ENCODE assay signal across 19 mouse cellular contexts in genomic region chr8:61789289-61789688, GRCm38 (mm10).
"Had no signal": no experiment of that assay in that cellular context is flagged by ENCODE, and none has a peak within 500 bp of the region (broad histone marks: within the 10 kb centered on the region; RNA-seq: fewer than 3 reads in every experiment).

No protein-coding gene starts in this region.

- DNase-seq: lung, adult 18-20 months; lung, embryonic 14.5 days; lung, postnatal 10 days; midbrain, embryonic 14.5 days; retina, postnatal 1 day; right cerebral cortex, adult 18-20 months; right cerebral cortex, postnatal 25 days; right cerebral cortex, postnatal 4 days; spleen, adult 18-20 months; thymus, adult 18-20 months; thymus, postnatal 14 days; thymus, postnatal 36 days had no signal

- H3K9me3 ChIP-seq: midbrain, embryonic 10.5 days; midbrain, embryonic 12.5 days; neural tube, embryonic 13.5 days; neural tube, embryonic 15.5 days had no signal

- ATAC-seq: midbrain, embryonic 16.5 days had no signal

- H3K27me3 ChIP-seq: midbrain, embryonic 12.5 days; neural tube, embryonic 13.5 days; neural tube, embryonic 15.5 days had no signal

- H3K4me1 ChIP-seq: midbrain, embryonic 10.5 days; midbrain, embryonic 12.5 days; neural tube, embryonic 13.5 days; neural tube, embryonic 15.5 days had no signal

- H3K27ac ChIP-seq: macrophage; midbrain, embryonic 10.5 days; midbrain, embryonic 12.5 days; neural tube, embryonic 13.5 days; neural tube, embryonic 15.5 days had no signal

- H3K9ac ChIP-seq: lung, embryonic 14.5 days; midbrain, embryonic 12.5 days; neural tube, embryonic 13.5 days; neural tube, embryonic 15.5 days had no signal

- H3K36me3 ChIP-seq: midbrain, embryonic 10.5 days; midbrain, embryonic 12.5 days; neural tube, embryonic 13.5 days; neural tube, embryonic 15.5 days had no signal

- H3K4me3 ChIP-seq: midbrain, embryonic 10.5 days; midbrain, embryonic 12.5 days; myocyte; neural tube, embryonic 13.5 days; neural tube, embryonic 15.5 days had no signal
